Mouse (Mus musculus) hindbrain, embryonic 14.5 days (tissue): ENCODE measurements around the gene Unk. TPM values are rescaled to one million over a fixed set of nuclear protein-coding genes. Genes with fewer than 3 reads are reported as not detected.
A peak's percentile ranks its signal among the peaks of the same experiment; 100 is the strongest.

Source experiments
- ATAC-seq: fragments of 200-750 bp; cut with Nextera tagmentation; 2 replicates; pipeline ENCODE4 v1.8.0; 2017; ENCODE audit warnings: moderate number of reproducible peaks, mild to moderate bottlenecking, moderate TSS enrichment, moderate library complexity; ENCODE audit not compliant: low FRiP score
- DNase-seq: peaks from one replicate; pipeline ENCODE4 v3.0.0-alpha.2; 2015; ENCODE audit warnings: low spot score
- H3K27ac ChIP-seq: fragments of 300-500 bp; sonication (generic); 2 replicates; pipeline ENCODE4 v1.5.1; 2014; ENCODE audit warnings: mild to moderate bottlenecking, moderate library complexity
- H3K27me3 ChIP-seq: fragments of 300-500 bp; sonication (generic); 2 replicates; pipeline ENCODE4 v1.6.1; 2014; ENCODE audit warnings: mild to moderate bottlenecking, low read length, mixed read lengths; ENCODE audit not compliant: control insufficient read depth, insufficient read depth
- H3K36me3 ChIP-seq: fragments of 300-500 bp; sonication (generic); replicated peaks from 2 replicates; pipeline ENCODE4 v1.6.1; 2014; ENCODE audit not compliant: control insufficient read depth, insufficient read depth
- H3K4me1 ChIP-seq: fragments of 300-500 bp; sonication (generic); replicated peaks from 2 replicates; pipeline ENCODE4 v1.6.1; 2014; ENCODE audit warnings: antibody characterized with exemption, low read length, mixed read lengths; ENCODE audit not compliant: control insufficient read depth, insufficient read depth
- H3K4me2 ChIP-seq: fragments of 300-500 bp; sonication (generic); replicated peaks from 2 replicates; pipeline ENCODE4 v1.6.1; 2014; ENCODE audit warnings: mild to moderate bottlenecking, moderate library complexity
- H3K4me3 ChIP-seq: fragments of 300-500 bp; sonication (generic); replicated peaks from 2 replicates; pipeline ENCODE4 v1.5.1; 2014; ENCODE audit warnings: mild to moderate bottlenecking, low read length
- H3K9ac ChIP-seq: fragments of 300-500 bp; sonication (generic); 2 replicates; pipeline ENCODE4 v1.6.1; 2014
- H3K9me3 ChIP-seq: fragments of 300-500 bp; sonication (generic); 2 replicates; pipeline ENCODE4 v1.6.1; 2016; ENCODE audit warnings: low read length; ENCODE audit not compliant: control insufficient read depth
- WGBS: fragments of 180-500 bp; shearing (Covaris S2); extraction: QIAGEN DNeasy Blood & Tissue Kit; methylation state at CpG from one replicate; pipeline ENCODE4 v1.1.7; 2014; 5-methylcytosine and 5-hydroxymethylcytosine counted together
- polyA plus RNA-seq: library from polyadenylated mRNA; unstranded; fragments of >200 nt; fragmentation: Nextera tagmentation; extraction: Ambion mirVana; gene quantifications from 2 replicates; pipeline ENCODE4 v1.2.1, GENCODE M21; 2014

Unk gene
- polyA plus RNA-seq, 1 experiment from 2014 or later = 29.3 TPM

- H3K4me2 ChIP-seq = no peak overlapping the region
- H3K27ac ChIP-seq = no peak overlapping the region
- DNase-seq (no peak), ATAC-seq (no peak)
- H3K36me3 ChIP-seq = no peaks in the 10 kb centered on the region
- no peaks in the 10 kb centered on the region for H3K9me3 ChIP-seq
- no peaks in the 10 kb centered on the region for H3K27me3 ChIP-seq
- H3K4me3 ChIP-seq = no peak overlapping the region
- H3K4me1 ChIP-seq = peaks cover 4% of the 10 kb centered on the region
- WGBS = 80% methylated on average over 14 of the region's 14 CpGs
- H3K9ac ChIP-seq = no peak overlapping the region
These were observed 68.8 kb downstream of the Unk start for GRCm38 (mm10) chr11:116098711-116099460.

GRCm38 (mm10) chr11:116099462-116099861, 69.3 kb downstream of the Unk start:
- 82% methylated on average over 6 of the region's 6 CpGs for WGBS
- H3K4me3 ChIP-seq = no peak overlapping the region
- ATAC-seq = no peak

GRCm38 (mm10) chr11:116100385-116100784, 70.3 kb downstream of the Unk start:
- WGBS = 87% methylated on average over 6 of the region's 6 CpGs
- Histone ChIP-seq H3K4me2 (no peak overlapping the region), H3K4me3 (no peak overlapping the region), H3K36me3 (no peaks in the 10 kb centered on the region), H3K27me3 (peaks cover under 1% of the 10 kb centered on the region; the same call in 1 of the 2 replicates), H3K9me3 (no peaks in the 10 kb centered on the region), H3K9ac (no peak overlapping the region), H3K4me1 (peaks cover 12% of the 10 kb centered on the region), H3K27ac (no peak overlapping the region)
- DNase-seq (no peak), ATAC-seq (no peak)

More at GRCm38 (mm10) chr11:116099462-116099861, 69.3 kb downstream of the Unk start:
- no peak overlapping the region for H3K27ac ChIP-seq
- DNase-seq = no peak
- no peaks in the 10 kb centered on the region for H3K27me3 ChIP-seq
- no peaks in the 10 kb centered on the region for H3K9me3 ChIP-seq
- H3K4me2 ChIP-seq = no peak overlapping the region
- no peaks in the 10 kb centered on the region for H3K36me3 ChIP-seq
- peaks cover 10% of the 10 kb centered on the region for H3K4me1 ChIP-seq
- no peak overlapping the region for H3K9ac ChIP-seq

GRCm38 (mm10) chr11:116100839-116101238, 70.7 kb downstream of the Unk start:
- H3K9ac ChIP-seq = no peak overlapping the region
- peaks cover 13% of the 10 kb centered on the region for H3K4me1 ChIP-seq

GRCm38 (mm10) chr11:116101931-116102381, 71.8 kb downstream of the Unk start:
- H3K9ac ChIP-seq = no peak overlapping the region
- H3K27ac ChIP-seq = peak overlapping the region; percentile 76
- WGBS = 32% methylated on average over 11 of the region's 11 CpGs
- no peak overlapping the region for H3K4me2 ChIP-seq
- peaks cover 16% of the 10 kb centered on the region for H3K27me3 ChIP-seq
- H3K4me3 ChIP-seq = no peak overlapping the region
- ATAC-seq = peak; percentile 78
- no peaks in the 10 kb centered on the region for H3K9me3 ChIP-seq
- peaks cover 19% of the 10 kb centered on the region for H3K4me1 ChIP-seq
- peak; percentile 57 for DNase-seq
- no peaks in the 10 kb centered on the region for H3K36me3 ChIP-seq

More at GRCm38 (mm10) chr11:116100839-116101238, 70.7 kb downstream of the Unk start:
- H3K36me3 ChIP-seq = no peaks in the 10 kb centered on the region
- H3K27me3 ChIP-seq = peaks cover 5% of the 10 kb centered on the region; the same call in 1 of the 2 replicates
- ATAC-seq (no peak), DNase-seq (no peak)
- WGBS = 84% methylated on average over 7 of the region's 7 CpGs
- H3K4me3 ChIP-seq = no peak overlapping the region
- H3K27ac ChIP-seq = peak overlapping the region; percentile 76; the same call in 1 of the 2 replicates
- H3K9me3 ChIP-seq = no peaks in the 10 kb centered on the region
- no peak overlapping the region for H3K4me2 ChIP-seq

- WGBS = 45% methylated on average over 3 of the region's 4 CpGs
- Histone ChIP-seq H3K27ac (peak overlapping the region; percentile 76), H3K27me3 (peaks cover 21% of the 10 kb centered on the region), H3K4me3 (no peak overlapping the region), H3K4me1 (peaks cover 24% of the 10 kb centered on the region), H3K9me3 (no peaks in the 10 kb centered on the region), H3K36me3 (no peaks in the 10 kb centered on the region), H3K4me2 (no peak overlapping the region), H3K9ac (no peak overlapping the region)
- DNase-seq (no peak), ATAC-seq (no peak)
These were observed 72.3 kb downstream of the Unk start for GRCm38 (mm10) chr11:116102472-116102871.

- Histone ChIP-seq H3K27me3 (peaks cover 32% of the 10 kb centered on the region), H3K4me3 (no peak overlapping the region), H3K4me1 (peaks cover 27% of the 10 kb centered on the region), H3K9me3 (no peaks in the 10 kb centered on the region), H3K9ac (no peak overlapping the region), H3K27ac (0 out of 2 replicates have a peak overlapping the region, but pooled peaks have one; percentile 3), H3K4me2 (no peak overlapping the region), H3K36me3 (no peaks in the 10 kb centered on the region)
- DNase-seq = no peak
- 81% methylated on average over 12 of the region's 12 CpGs for WGBS
- ATAC-seq = no peak
These were observed 73.5 kb downstream of the Unk start for GRCm38 (mm10) chr11:116103572-116103971.

GRCm38 (mm10) chr11:116104006-116104646, 74.0 kb downstream of the Unk start:
- H3K36me3 ChIP-seq = no peaks in the 10 kb centered on the region
- H3K4me2 ChIP-seq = no peak overlapping the region
- peaks cover 30% of the 10 kb centered on the region for H3K4me1 ChIP-seq
- no peak overlapping the region for H3K4me3 ChIP-seq
- peak overlapping the region; percentile 16; the same call in 1 of the 2 replicates for H3K9ac ChIP-seq
- peak; percentile 24 for DNase-seq
- H3K27me3 ChIP-seq = peaks cover 38% of the 10 kb centered on the region
- 37% methylated on average over 14 of the region's 14 CpGs for WGBS
- H3K27ac ChIP-seq = no peak overlapping the region
- no peaks in the 10 kb centered on the region for H3K9me3 ChIP-seq
- ATAC-seq = no peak

- 94% methylated on average over 2 of the region's 2 CpGs for WGBS
- Histone ChIP-seq H3K9me3 (no peaks in the 10 kb centered on the region), H3K4me2 (no peak overlapping the region), H3K4me1 (peaks cover 37% of the 10 kb centered on the region), H3K4me3 (no peak overlapping the region), H3K27me3 (peaks cover 47% of the 10 kb centered on the region), H3K9ac (no peak overlapping the region), H3K27ac (no peak overlapping the region), H3K36me3 (no peaks in the 10 kb centered on the region)
- ATAC-seq (no peak), DNase-seq (no peak)
These were observed 74.9 kb downstream of the Unk start for GRCm38 (mm10) chr11:116105065-116105464.
